Mouse (Mus musculus) heart, postnatal 0 days (tissue): ENCODE measurements around the gene Ptges2. TPM values are rescaled to one million over a fixed set of nuclear protein-coding genes. Genes with fewer than 3 reads are reported as not detected.

Experiments
- ATAC-seq: fragments of 200-750 bp; cut with Nextera tagmentation; 2 replicates; pipeline ENCODE4 v1.8.0; 2017; ENCODE audit warnings: low read depth, moderate number of reproducible peaks, moderate library complexity; ENCODE audit not compliant: insufficient read depth
- DNase-seq: peaks from one replicate; pipeline ENCODE4 v3.0.0-alpha.2; 2016; ENCODE audit warnings: low spot score
- H3K27ac ChIP-seq: fragments of 300-500 bp; sonication (generic); 2 replicates; pipeline ENCODE4 v1.5.1; 2014; ENCODE audit warnings: low read depth, mild to moderate bottlenecking
- H3K27me3 ChIP-seq: fragments of 300-500 bp; sonication (generic); 2 replicates; pipeline ENCODE4 v1.6.1; 2014; ENCODE audit warnings: low read length, mixed read lengths; ENCODE audit not compliant: control insufficient read depth, insufficient read depth
- H3K36me3 ChIP-seq: fragments of 300-500 bp; sonication (generic); replicated peaks from 2 replicates; pipeline ENCODE4 v1.6.1; 2014; ENCODE audit warnings: low read length, mixed read lengths; ENCODE audit not compliant: control insufficient read depth, insufficient read depth
- H3K4me1 ChIP-seq: fragments of 300-500 bp; sonication (generic); 2 replicates; pipeline ENCODE4 v1.6.1; 2014; ENCODE audit warnings: antibody characterized with exemption; ENCODE audit not compliant: control insufficient read depth, insufficient read depth
- H3K4me2 ChIP-seq: fragments of 300-500 bp; sonication (generic); 2 replicates; pipeline ENCODE4 v1.6.1; 2014; ENCODE audit warnings: low read depth, mild to moderate bottlenecking, low read length, moderate library complexity
- H3K4me3 ChIP-seq: fragments of 300-500 bp; sonication (generic); 2 replicates; pipeline ENCODE4 v1.5.1; 2014; ENCODE audit warnings: low read depth, low read length
- H3K9ac ChIP-seq: fragments of 300-500 bp; sonication (generic); replicated peaks from 2 replicates; pipeline ENCODE4 v1.6.1; 2014; ENCODE audit warnings: low read depth, low read length, mixed read lengths
- H3K9me3 ChIP-seq: fragments of 300-500 bp; sonication (generic); replicated peaks from 2 replicates; pipeline ENCODE4 v1.6.1; 2016; ENCODE audit warnings: low read length; ENCODE audit not compliant: control insufficient read depth
- CTCF ChIP-seq: IDR thresholded peaks from 2 replicates; pipeline ENCODE4 v1.5.1; 2016; ENCODE audit warnings: antibody characterized with exemption, control low read depth, low read depth
- EP300 ChIP-seq: IDR thresholded peaks from 2 replicates; pipeline ENCODE4 v1.6.1; 2016; ENCODE audit warnings: antibody characterized with exemption, low read depth
- WGBS: fragments of 180-500 bp; shearing (Covaris S2); extraction: QIAGEN DNeasy Blood & Tissue Kit; methylation state at CpG from one replicate; pipeline ENCODE4 v1.1.7; 2014; 5-methylcytosine and 5-hydroxymethylcytosine counted together
- polyA plus RNA-seq: library from polyadenylated mRNA; unstranded; fragments of >200 nt; fragmentation: Nextera tagmentation; extraction: Ambion mirVana; gene quantifications from 2 replicates; pipeline ENCODE4 v1.2.1, GENCODE M21; 2015
- total RNA-seq: library from RNA; depleted of rRNA; stranded (reverse); fragments of >200 nt; gene quantifications from 2 replicates; pipeline ENCODE4 v1.2.3, GENCODE M21; 2014; ENCODE audit warnings: low replicate concordance

The Ptges2 gene
- total and polyA plus RNA-seq, 2 experiments from 2014 or later: 33.9 to 65.4 TPM

- DNase-seq: no peak
Measured at GRCm38 (mm10) chr2:32421851-32422251, 26.2 kb downstream of the Ptges2 start.

GRCm38 (mm10) chr2:32423481-32424331, 28.0 kb downstream of the Ptges2 start:
- 3% methylated on average over 14 of the region's 14 CpGs for WGBS
- TF ChIP-seq CTCF (no peak), EP300 (peak; percentile 56; the same call in 1 of the 2 replicates)
- Histone ChIP-seq H3K36me3 (peaks cover 21% of the 10 kb centered on the region), H3K9ac (peak overlapping the region; percentile 44), H3K4me2 (peak overlapping the region; percentile 70), H3K27ac (peak overlapping the region; percentile 84), H3K9me3 (no peaks in the 10 kb centered on the region), H3K27me3 (no peaks in the 10 kb centered on the region), H3K4me1 (peaks cover 48% of the 10 kb centered on the region), H3K4me3 (peak overlapping the region; percentile 46)
- ATAC-seq: peak; percentile 89
- DNase-seq: peak; percentile 97

More at GRCm38 (mm10) chr2:32421851-32422251, 26.2 kb downstream of the Ptges2 start:
- no peak overlapping the region for H3K4me2 ChIP-seq
- peaks cover 34% of the 10 kb centered on the region for H3K4me1 ChIP-seq
- H3K9me3 ChIP-seq: no peaks in the 10 kb centered on the region
- TF ChIP-seq EP300 (no peak), CTCF (no peak)
- H3K27me3 ChIP-seq: no peaks in the 10 kb centered on the region
- peaks cover 39% of the 10 kb centered on the region for H3K36me3 ChIP-seq
- no peak overlapping the region for H3K9ac ChIP-seq
- no peak for ATAC-seq
- H3K27ac ChIP-seq: no peak overlapping the region
- 86% methylated on average over 6 of the region's 6 CpGs for WGBS
- no peak overlapping the region for H3K4me3 ChIP-seq

- DNase-seq (no peak), ATAC-seq (no peak)
- TF ChIP-seq EP300 (no peak), CTCF (no peak)
- H3K36me3 ChIP-seq: peaks cover 11% of the 10 kb centered on the region; the same call in 1 of the 2 replicates
- H3K27ac ChIP-seq: peak overlapping the region; percentile 84
- no peak overlapping the region for H3K4me2 ChIP-seq
- H3K9ac ChIP-seq: no peak overlapping the region
- H3K4me1 ChIP-seq: peaks cover 53% of the 10 kb centered on the region
- WGBS: 50% methylated on average over 3 of the region's 3 CpGs
- H3K27me3 ChIP-seq: no peaks in the 10 kb centered on the region
- no peaks in the 10 kb centered on the region for H3K9me3 ChIP-seq
- H3K4me3 ChIP-seq: no peak overlapping the region
Measured at GRCm38 (mm10) chr2:32424796-32425195, 29.1 kb downstream of the Ptges2 start.

GRCm38 (mm10) chr2:32425568-32425967, 29.9 kb downstream of the Ptges2 start:
- Histone ChIP-seq H3K4me1 (peaks cover 61% of the 10 kb centered on the region), H3K4me3 (no peak overlapping the region), H3K27me3 (no peaks in the 10 kb centered on the region), H3K27ac (0 out of 2 replicates have a peak overlapping the region, but pooled peaks have one; percentile 84), H3K9ac (no peak overlapping the region), H3K4me2 (no peak overlapping the region), H3K36me3 (peaks cover 5% of the 10 kb centered on the region; the same call in 1 of the 2 replicates), H3K9me3 (no peaks in the 10 kb centered on the region)
- no peak for ATAC-seq
- TF ChIP-seq EP300 (no peak), CTCF (no peak)
- 47% methylated on average over 5 of the region's 5 CpGs for WGBS
- DNase-seq: no peak

- 93% methylated on average over 1 of the region's 1 CpGs for WGBS
- H3K4me3 ChIP-seq: no peak overlapping the region
- no peak overlapping the region for H3K4me2 ChIP-seq
- H3K4me1 ChIP-seq: peaks cover 64% of the 10 kb centered on the region
- TF ChIP-seq EP300 (no peak), CTCF (no peak)
- no peak overlapping the region for H3K27ac ChIP-seq
- no peak for DNase-seq
- ATAC-seq: no peak
- H3K9me3 ChIP-seq: no peaks in the 10 kb centered on the region
- peaks cover 2% of the 10 kb centered on the region; the same call in 1 of the 2 replicates for H3K36me3 ChIP-seq
- no peak overlapping the region for H3K9ac ChIP-seq
- H3K27me3 ChIP-seq: no peaks in the 10 kb centered on the region
Measured at GRCm38 (mm10) chr2:32426141-32426540, 30.4 kb downstream of the Ptges2 start.
